Comparison of ENCODE assay signal across 12 mouse cellular contexts in the genomic region with DNA sequence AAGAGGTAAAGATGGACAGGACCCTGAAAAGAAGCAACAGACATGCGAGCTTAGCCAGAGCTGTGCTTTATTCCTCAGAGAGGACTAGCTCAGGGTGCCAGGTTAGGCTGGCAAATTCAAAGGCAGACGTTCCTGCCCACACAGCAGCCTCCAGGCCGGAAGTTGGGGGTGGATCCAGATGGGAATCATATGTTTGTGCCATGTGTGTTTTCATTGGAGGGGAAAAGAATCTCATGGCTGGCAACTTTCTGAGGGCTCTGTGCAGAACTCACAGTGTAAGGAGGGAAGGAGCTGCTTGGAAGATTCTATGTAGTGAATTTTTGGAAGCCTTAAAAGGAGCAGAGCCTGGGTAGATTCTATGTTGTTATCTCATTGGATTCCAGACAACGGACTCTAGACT.
DNase-seq lines count a peak whose midpoint lies in the region; ATAC-seq lines count a peak whose summit lies in the region.
"Had no signal": no experiment of that assay in that cellular context is flagged by ENCODE, and none has a peak within 500 bp of the region (broad histone marks: within the 10 kb centered on the region; RNA-seq: fewer than 3 reads in every experiment).

No protein-coding gene starts in this region.

- H3K4me3 ChIP-seq in forebrain, embryonic 14.5 days (ENCODE audit: low read depth, low read length): no peak overlapping the region
- H3K4me3 ChIP-seq in forebrain, embryonic 11.5 days (ENCODE audit: low read depth, low read length): no peak overlapping the region
- H3K4me3 ChIP-seq: heart, embryonic 15.5 days; liver, embryonic 13.5 days; midbrain, embryonic 10.5 days had no signal

- 68% methylated on average over 4 of the region's 4 CpGs for WGBS in forebrain, embryonic 14.5 days
- 63% methylated on average over 4 of the region's 4 CpGs for WGBS in forebrain, embryonic 11.5 days

- H3K4me1 ChIP-seq in forebrain, embryonic 14.5 days (ENCODE audit: control insufficient read depth, insufficient read depth, low read length): no peaks in the 10 kb centered on the region
- no peaks in the 10 kb centered on the region for H3K4me1 ChIP-seq in forebrain, embryonic 11.5 days (replicated peaks; ENCODE audit: control insufficient read depth, insufficient read depth, low read length)
- H3K4me1 ChIP-seq: heart, embryonic 15.5 days; liver, embryonic 13.5 days; midbrain, embryonic 10.5 days had no signal

- no peak overlapping the region for H3K4me2 ChIP-seq in forebrain, embryonic 14.5 days (ENCODE audit: low read length)
- H3K4me2 ChIP-seq in forebrain, embryonic 11.5 days (ENCODE audit: low read depth, low read length, severe bottlenecking): no peak overlapping the region
- H3K4me2 ChIP-seq: heart, embryonic 15.5 days; liver, embryonic 13.5 days had no signal

- ATAC-seq in forebrain, embryonic 14.5 days: peak; percentile 7; the same call in 1 of the 2 replicates
- no peak for ATAC-seq in forebrain, embryonic 11.5 days (replicated peaks; ENCODE audit: low FRiP score)

- peak; percentile 6 for DNase-seq in forebrain, embryonic 14.5 days (ENCODE audit: low spot score)
- DNase-seq in forebrain, embryonic 11.5 days (ENCODE audit: low spot score): no peak
- peak; percentile 29 for DNase-seq in embryo, embryonic 11 days
- DNase-seq in layer of hippocampus, adult 8-10 months (ENCODE audit: low spot score in 2 of 2): peak; percentile 81 to 86
- DNase-seq in left cerebral cortex, postnatal 36 days (ENCODE audit: low spot score in 2 of 2): peak; percentile 83 to 90
- DNase-seq in lung, adult 18-20 months: no peak
- no peak for DNase-seq in lung, postnatal 4 days
- DNase-seq in Muller cell, postnatal 12 days (ENCODE audit: inconsistent ontology term): no peak
- DNase-seq: adrenal gland, postnatal 25 days; liver, embryonic 13.5 days had no signal

- no peaks in the 10 kb centered on the region for H3K27me3 ChIP-seq in forebrain, embryonic 14.5 days (replicated peaks; ENCODE audit: control insufficient read depth, insufficient read depth, low read length)
- no peaks in the 10 kb centered on the region for H3K27me3 ChIP-seq in forebrain, embryonic 11.5 days (ENCODE audit: control insufficient read depth, insufficient read depth, low read length)
- H3K27me3 ChIP-seq: heart, embryonic 15.5 days; liver, embryonic 13.5 days had no signal

- intact Hi-C loops in left cerebral cortex, postnatal 36 days (cut with DNase I): loop anchor here (10.0 kb wide), 1 partner anchor 98 kb away; no protein-coding TSS in a partner anchor

- H3K9me3 ChIP-seq in forebrain, embryonic 14.5 days (replicated peaks; ENCODE audit: control insufficient read depth, low read length): no peaks in the 10 kb centered on the region
- no peaks in the 10 kb centered on the region for H3K9me3 ChIP-seq in forebrain, embryonic 11.5 days (ENCODE audit: control insufficient read depth, low read length)
- H3K9me3 ChIP-seq: heart, embryonic 15.5 days; liver, embryonic 13.5 days; midbrain, embryonic 10.5 days had no signal

- no peak overlapping the region for H3K27ac ChIP-seq in forebrain, embryonic 14.5 days (ENCODE audit: low read depth, low read length)
- H3K27ac ChIP-seq in forebrain, embryonic 11.5 days (ENCODE audit: low read depth, low read length): no peak overlapping the region
- H3K27ac ChIP-seq: heart, embryonic 15.5 days; liver, embryonic 13.5 days; midbrain, embryonic 10.5 days had no signal

- no peak overlapping the region for H3K9ac ChIP-seq in forebrain, embryonic 14.5 days (ENCODE audit: low read length)
- no peak overlapping the region for H3K9ac ChIP-seq in forebrain, embryonic 11.5 days (ENCODE audit: low read length)
- H3K9ac ChIP-seq: heart, embryonic 15.5 days; liver, embryonic 13.5 days had no signal

- no peaks in the 10 kb centered on the region for H3K36me3 ChIP-seq in forebrain, embryonic 14.5 days (ENCODE audit: control insufficient read depth, insufficient read depth, low read length)
- no peaks in the 10 kb centered on the region for H3K36me3 ChIP-seq in forebrain, embryonic 11.5 days (ENCODE audit: control insufficient read depth, insufficient read depth, low read length)
- H3K36me3 ChIP-seq: heart, embryonic 15.5 days; liver, embryonic 13.5 days; midbrain, embryonic 10.5 days had no signal

Comparison
In these comparisons a context has a peak if more than half of its experiments do, and no peak if none do; other contexts are left out.
1. DNase-seq: peak in forebrain, embryonic 14.5 days (single experiment), embryo, embryonic 11 days (single experiment), layer of hippocampus, adult 8-10 months (2 of 2) and left cerebral cortex, postnatal 36 days (2 of 2); none in forebrain, embryonic 11.5 days (single experiment), lung, adult 18-20 months (0 of 2), lung, postnatal 4 days (0 of 2) and Muller cell, postnatal 12 days (single experiment).